Mouse (Mus musculus): ENCODE measurements around the gene Gnat1.

Gene Gnat1

DNA sequence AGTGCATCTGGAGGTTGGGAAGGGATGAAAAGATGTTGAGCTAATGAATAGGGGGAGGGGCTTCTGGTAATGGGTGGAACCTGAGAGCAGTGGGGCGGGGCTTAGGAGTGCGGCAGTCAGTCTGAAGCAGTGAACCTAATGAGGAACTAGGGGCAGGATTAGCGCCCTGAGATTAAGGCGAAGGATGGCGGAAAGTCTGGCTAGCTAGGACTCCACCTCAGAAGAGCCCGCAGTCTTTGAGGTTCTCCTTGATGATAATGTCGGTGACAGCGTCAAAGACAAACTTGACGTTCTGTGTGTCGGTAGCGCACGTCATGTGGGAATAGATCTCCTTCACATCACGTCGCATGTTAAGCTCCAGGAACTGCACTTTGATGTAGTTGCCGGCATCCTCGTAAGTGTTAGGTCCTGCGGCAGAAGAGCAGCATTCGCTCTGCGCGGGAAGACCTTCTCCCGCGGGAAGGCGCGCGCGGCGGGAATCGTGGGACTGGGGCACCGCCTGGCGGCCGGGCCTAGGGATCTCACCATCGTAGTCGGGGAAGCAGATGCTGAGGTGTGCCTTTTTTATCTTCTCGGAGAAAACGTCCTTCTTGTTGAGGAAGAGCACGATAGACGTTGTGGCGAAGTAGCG is 3.7 kb downstream of the Gnat1 start:
- DNase-seq (ENCODE audit: low spot score in 2 of 2), result peak; percentile 30 to 56

DNA sequence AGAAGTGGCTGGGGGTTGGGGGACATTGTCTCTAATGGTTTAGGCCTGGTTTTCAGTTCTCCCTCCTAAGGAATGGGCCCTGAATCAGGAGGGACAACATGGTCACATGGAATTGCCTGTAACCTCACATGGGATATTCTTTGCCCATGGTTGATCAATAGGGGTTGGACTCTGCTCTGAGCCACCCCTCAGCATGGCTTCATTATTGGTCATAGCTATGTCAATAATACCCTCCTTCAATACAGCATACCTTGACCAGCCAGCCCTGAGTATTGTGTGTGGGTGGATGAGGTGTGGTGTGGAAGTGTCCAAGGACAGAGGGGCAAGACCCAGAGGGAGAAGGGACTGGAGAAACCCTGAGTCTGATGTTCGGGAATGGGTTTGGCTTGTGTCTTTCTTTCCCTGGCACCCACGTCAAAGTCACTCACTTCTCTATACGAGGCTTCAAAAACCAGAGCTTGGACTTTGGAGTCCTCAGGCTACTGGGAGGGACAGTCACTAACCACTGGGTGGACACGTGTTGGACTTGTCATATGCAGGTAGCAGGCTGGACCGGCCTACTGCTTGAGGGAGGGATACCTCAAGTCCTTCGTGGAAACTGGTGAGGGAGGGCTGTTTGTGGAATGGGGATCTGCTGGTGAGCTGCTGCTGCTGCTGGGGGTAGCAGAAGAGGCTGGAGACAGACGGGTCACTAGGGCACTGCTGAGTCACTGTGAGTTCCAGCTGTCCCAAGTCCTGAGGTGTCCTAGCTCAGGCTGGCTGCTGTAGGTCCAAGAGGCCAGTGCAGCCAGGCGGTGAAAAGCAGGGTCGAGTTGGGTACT is 4.7 kb downstream of the Gnat1 start:
- no peak for DNase-seq (ENCODE audit: low spot score in 2 of 2)

DNA sequence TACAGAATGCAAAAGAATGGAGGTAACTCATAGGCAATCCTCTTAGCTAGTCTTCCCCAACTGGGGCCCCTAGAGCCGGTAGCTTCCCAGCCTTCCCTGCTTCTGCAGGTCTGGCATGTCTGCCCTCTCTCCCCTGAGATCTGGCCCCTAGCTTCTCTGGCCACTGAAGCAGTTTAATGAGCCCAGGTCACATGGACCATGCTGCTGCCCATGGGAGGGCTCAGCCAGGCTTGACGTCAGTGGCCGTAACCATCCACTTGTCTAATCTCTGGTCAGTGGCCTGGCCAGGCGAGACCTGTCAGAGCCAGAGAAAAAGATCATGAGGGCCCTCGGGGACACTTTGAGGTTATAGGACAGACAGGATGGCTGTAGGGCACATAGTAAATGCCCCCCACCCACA is 9.3 kb downstream of the Gnat1 start:
- no peak for DNase-seq (ENCODE audit: low spot score in 2 of 2)

DNA sequence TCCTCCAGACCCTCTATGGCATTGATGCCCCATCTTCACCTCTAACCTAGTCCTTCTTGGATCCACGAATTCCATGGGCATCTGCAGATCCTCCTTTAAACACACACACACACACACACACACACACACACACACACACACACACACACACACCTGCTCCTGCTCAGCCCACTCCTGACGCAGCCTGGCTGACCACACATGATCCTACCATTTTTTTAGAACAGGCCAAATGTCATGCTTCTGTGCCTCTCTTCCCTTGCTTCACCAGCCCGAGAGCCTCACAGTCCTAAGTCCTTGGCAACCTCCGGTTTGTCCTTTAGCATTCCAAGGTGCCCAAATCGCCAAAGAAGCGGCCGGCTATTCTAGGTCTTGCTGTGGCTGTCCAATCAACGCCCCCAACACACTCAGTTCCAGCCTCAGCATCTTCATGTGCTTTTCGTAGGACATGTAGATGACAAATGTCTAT is 10.0 kb downstream of the Gnat1 start, which contains the start of gene Slc38a3:
Slc38a3 (minus strand) TSS at position 51 of the 466 bp plus-strand sequence.
- DNase-seq (ENCODE audit: low spot score in 2 of 2), result no peak

DNA sequence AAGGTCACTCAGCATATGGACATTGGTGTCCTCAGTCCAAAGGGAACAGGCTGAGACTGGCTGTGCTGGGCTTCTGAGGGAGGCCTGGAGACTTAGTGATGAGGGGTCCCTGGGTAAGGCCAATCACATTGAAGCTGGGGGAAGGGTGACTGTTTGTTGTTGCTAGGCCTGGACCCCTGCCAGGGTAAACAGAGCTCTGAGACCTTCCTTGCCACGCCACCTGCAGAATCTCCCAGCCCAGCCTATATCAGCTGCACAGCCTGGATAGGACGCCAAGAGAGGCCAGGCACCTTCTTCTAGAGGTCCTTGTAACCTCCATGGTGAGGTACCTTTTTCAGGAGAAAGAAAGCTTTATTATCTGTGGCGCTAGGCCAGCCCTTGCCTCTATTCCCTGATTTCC is 10.6 kb downstream of the Gnat1 start:
- DNase-seq (ENCODE audit: low spot score in 2 of 2), result no peak

DNA sequence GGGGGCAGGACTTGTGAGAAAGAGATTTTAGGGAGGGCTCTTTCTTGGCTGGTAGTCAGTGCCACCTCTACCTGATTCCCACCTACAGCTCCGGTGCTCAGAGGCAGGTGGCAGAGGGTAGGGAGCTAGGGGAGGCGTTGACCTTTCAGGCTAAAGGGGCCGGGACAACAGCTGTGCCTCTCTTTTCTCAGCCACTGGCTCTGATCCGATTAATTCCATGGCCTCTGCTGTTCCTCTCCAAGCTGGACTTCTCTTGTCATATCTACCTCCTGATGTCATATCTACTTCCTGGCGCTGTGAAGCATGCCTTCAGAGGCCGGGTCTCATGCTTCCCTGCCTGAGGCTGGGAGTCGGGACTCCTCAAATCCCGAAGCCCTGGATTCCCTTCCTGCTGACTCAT is 11.5 kb downstream of the Gnat1 start:
- DNase-seq (ENCODE audit: low spot score in 2 of 2), result no peak

DNA sequence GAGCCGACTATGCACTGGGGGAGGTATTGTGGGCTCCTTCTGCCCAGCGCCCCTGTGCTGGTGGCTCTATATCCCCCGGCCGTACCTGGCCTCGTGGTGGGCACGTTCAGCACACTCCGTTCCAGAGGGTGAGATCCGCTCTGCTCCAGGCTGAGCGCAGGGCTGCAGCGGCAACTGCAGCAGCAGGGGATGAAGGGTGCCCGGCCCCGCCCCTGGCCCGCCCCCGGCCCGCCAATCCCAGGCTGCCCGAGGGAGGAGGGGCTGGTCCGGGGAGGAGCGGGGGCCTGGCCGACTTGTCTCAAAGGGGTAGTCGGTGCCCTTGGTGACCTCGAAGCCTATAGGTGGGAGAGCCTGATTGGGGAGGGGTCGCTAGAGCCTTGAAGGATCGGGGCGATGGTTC is 12.3 kb downstream of the Gnat1 start:
- no peak for DNase-seq (ENCODE audit: low spot score in 2 of 2)

DNA sequence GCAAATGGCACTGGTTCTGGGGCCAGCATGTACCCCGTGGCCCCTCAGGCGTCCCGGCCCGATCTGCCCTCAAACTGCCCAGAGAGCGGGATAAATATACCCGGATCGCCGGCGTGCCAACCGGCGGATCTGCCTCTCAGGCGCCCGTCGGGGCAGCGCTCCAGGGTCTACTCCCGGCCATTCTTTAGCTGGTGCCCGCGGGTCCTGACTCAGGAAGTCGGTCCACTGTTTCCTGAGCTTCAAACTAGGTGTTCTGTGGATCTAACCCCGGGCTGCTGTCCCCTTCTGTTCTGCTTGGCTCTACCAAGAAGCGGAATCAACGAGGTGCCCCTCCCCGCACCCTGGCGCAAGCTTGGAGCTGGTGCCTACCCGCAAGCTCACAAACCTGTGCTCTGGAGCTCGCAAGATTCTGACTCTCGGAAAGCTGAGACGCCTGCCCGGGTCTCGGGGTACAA is 12.7 kb downstream of the Gnat1 start:
- DNase-seq (ENCODE audit: low spot score in 2 of 2), result no peak

DNA sequence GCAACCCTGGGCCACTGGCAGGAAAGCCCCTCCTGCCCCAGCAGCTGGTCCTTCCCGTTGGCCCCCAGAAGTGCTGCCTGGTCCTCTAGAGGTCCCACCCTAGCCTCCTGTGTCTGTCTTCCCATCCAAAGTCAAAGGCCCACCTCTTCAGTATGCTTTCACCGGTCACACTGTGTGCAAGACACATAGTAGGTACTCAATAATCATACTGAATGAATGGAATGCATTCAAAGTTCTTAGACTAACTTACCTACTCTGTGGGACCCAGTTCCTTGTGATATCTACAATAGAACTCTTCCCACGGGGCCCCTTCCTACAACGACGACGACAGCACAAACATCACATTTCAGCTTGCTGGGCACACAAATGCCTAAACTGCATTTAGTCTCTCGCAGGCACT is 14.2 kb downstream of the Gnat1 start:
- DNase-seq (ENCODE audit: low spot score in 2 of 2), result no peak

DNA sequence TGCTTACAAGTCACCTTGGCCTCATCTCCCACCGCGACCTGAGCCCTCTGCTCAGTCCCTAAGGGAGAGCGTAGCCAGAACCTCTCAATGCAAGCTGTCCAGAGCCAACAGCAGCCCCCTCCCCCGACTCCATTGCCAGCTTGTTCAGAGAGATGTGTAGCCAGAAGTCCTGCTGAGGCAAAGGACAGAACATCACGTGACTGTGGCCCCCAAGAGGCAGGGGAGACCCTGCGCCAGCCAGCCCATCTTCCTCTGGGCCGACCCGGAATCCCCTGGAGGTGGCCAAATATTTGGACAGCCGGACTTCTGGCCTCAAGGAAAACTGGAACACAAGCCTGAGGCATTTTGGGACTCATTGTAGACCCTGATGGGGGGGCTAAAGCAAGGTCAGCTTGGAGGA is 16.0 kb downstream of the Gnat1 start:
- no peak for DNase-seq (ENCODE audit: low spot score in 2 of 2)

DNA sequence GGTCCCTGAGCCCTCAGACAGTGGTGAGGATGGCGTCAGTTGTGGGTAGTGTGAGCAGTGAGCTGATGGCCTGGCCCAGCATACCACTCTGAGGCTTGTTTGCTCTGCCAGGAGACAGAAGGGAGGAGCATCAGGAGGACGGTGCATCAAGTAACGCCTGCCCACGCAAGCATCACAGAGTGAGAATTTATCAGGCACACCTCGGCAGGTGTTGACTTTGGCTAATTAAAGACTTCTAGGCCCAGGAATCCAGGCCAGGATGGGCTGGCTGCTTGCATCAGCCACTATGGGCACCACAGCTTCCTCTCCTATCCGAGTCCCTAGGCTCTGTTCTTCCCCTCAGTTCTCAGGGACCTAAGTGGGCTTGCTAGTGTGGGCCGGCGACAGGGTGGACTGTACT is 17.2 kb downstream of the Gnat1 start:
- no peak for DNase-seq (ENCODE audit: low spot score in 2 of 2)

DNA sequence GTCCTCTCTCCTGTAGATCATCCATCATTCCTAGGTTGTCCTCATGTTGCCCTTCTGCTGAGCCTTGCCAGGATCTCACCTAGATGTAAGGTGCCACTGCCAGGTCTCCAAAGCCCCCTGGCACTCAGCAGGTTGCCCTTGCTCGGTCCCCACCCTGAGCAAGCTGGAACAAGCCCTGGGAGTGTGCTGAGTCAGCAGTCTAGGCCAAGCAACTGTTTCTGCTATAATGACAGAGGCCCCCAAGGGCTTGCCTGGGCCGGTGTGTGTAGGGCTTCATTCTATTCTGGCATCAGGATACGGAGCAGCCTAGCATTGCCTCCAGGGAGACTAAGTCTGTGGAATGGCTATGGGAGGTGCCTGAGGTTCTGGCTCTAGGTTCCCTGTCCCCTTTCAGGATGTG is 18.7 kb downstream of the Gnat1 start:
- DNase-seq (ENCODE audit: low spot score in 2 of 2), result no peak

DNA sequence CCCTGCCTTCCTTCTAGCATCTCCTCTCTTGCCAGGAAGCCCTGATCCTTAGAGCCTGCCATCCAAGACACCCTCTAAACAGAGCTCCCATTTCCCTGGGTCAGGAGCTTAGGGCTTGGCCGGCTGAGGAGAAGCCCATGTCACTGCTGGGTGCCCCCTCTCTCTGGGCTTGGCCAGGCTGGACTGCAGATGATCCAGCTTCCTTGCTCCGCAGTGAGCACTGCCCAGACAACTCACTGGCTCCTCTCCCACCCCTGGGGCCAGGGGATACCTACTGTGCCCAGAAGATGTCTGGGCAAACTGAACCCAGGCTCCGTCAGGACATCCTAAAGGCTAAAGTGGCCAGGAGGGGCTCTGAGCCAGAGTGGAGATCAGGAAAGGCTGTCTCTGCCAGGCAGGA is 19.6 kb downstream of the Gnat1 start:
- DNase-seq (ENCODE audit: low spot score in 2 of 2), result no peak

DNA sequence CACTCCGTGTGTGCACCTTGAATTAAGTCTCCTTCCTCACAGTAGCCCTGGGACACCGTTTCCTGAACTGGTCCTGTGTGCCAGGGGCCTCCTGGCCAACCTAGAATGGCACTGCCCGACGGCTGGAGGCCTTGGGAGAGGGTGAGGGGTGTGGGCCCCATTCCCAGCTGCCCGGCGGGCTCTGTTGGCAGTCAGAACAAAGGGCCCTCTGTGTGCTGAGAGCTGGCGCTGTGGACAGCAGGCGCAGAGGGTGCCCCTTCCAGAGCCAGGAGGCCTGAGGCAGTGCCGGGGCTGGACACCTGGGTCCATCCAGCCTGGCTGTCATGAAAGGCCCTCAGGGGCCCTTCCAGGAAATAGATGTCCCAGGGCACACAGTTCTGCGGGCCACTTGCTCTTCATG is 20.0 kb downstream of the Gnat1 start:
- no peak for DNase-seq (ENCODE audit: low spot score in 2 of 2)

DNA sequence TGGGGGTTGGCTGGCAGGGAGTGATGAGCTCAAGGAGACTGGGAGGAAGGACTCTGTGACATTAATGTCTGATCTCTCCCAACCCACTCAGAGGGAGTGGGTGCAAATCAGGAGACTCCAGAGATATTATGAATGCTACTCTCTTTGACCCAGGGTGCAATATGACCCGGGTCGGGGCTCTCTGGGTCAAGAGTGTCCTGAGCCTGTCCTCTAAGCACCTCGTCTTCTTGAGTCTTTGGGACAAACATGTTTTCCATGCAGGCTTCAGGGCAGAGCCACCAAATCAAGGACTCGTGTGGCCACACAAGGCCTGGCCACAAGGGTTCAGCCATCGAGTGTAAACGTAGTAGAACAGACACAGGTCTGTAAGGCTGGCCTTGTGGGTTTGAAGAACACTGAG is 21.4 kb downstream of the Gnat1 start:
- DNase-seq (ENCODE audit: low spot score in 2 of 2), result no peak

DNA sequence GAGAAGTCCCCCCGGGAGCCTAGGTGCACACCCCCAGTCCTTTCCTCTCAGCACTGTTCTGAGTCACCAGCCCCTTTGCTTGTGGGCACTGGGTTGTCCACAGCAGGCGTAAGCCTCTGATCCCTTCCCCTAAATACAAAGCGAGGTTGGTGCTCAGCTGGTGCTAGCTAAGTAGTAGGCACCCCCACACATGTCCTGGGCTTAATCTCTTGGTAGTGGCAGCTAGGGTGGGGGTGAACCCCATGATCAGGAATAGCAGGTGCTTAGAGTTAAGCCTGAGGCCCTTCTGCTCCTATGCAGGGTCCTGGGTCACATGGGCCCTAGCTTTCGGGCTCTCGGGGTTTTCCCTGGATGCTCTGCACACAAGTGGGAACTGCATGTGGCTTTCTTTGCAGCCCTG is 22.4 kb downstream of the Gnat1 start:
- no peak for DNase-seq (ENCODE audit: low spot score in 2 of 2)

DNA sequence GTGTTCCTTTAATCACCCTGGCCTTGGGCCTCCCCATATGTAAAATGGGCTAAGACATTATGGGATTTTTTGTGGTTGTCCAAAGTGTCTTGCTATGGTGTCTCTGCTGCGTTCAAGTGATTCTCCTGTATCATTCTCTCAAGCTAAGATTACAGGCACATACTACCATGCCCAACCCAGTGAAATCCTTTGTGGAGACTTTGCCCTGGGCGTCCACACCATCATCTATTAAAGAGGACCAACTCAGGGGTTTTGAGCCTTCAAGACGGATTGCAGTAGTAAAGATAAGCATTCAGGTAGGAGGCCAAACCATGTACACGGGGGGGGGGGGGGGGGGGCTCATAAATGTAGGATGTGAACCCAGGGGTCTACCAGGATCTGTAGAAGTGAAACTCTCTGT is 24.9 kb downstream of the Gnat1 start:
- no peak for DNase-seq (ENCODE audit: low spot score in 2 of 2)

DNA sequence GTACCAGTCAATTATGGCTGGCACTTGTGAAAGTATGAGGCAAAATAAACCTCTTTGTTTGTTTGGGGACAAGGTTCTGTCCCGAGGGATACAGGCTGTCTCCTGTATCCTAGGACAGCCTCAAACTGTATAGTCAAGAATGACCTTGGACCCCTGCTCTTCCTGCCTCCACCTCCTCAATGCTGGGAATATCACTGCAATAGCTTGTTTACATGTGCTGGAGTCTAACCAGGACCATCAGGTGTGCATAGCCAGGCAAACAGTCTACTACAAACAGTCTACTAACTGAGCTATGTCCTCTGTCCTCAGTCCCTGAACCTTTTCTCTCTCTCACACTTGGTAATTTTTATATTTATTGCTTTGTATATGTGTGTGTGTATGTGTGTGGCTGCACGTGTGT is 26.0 kb downstream of the Gnat1 start:
- no peak for DNase-seq (ENCODE audit: low spot score in 2 of 2)

DNA sequence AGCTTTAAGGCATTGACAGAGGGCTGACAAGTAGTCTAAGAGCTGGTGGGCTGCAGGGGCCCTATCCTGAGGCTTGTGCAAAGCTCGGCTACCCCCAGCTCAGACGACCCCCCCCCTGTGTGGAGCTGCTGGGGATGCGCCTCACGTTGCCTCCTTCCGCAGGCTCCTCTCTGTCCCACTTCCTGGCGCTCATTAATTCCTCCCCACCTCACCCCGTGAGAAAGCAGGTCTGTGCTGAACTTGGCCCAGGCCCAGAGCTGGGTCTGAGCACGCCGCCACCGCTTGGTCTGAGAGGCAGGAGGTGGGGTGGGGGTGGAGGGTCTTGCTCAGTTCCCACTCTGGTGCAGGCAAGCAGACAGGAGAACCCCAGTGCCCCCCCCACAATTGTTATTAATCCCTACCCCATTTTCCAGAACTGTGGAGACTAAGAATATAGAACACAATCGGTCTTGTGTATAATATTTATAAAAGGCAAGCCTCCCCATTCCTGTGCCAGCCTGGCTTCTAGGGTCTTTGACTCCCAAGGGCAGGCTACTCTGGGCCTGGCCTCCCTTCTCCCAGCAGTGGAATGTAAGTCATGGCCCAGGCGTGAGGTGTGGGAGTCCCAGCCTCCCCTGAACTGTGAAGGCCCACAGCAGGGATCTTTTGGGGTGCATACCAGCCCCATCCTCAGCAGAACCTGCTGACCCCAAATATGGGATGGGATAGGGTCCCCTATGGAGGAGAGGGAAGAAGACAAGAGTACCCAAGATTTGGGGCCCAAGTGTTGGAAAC is 28.6 kb downstream of the Gnat1 start:
- DNase-seq (ENCODE audit: low spot score in 2 of 2), result no peak

DNA sequence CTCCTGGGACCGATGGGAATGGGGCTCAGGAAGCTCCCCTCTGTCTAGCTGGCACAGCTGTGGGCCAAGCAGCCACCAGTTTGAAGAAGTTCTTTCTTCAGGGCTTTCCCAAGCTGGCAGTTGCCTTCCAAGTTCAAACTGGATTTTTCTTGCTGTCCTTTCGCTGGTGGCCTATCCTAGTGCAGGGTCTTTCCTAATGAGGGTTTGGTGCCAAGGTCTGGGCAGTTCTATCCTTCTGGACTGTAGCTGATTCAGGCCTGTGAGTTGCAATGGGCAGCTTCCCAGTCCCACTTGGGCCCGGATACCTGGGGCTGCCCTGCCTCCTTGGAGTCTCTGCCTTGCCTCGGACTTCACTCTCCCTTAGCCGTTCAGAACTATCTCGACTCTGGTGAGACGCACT is 29.3 kb downstream of the Gnat1 start:
- no peak for DNase-seq (ENCODE audit: low spot score in 2 of 2)

DNA sequence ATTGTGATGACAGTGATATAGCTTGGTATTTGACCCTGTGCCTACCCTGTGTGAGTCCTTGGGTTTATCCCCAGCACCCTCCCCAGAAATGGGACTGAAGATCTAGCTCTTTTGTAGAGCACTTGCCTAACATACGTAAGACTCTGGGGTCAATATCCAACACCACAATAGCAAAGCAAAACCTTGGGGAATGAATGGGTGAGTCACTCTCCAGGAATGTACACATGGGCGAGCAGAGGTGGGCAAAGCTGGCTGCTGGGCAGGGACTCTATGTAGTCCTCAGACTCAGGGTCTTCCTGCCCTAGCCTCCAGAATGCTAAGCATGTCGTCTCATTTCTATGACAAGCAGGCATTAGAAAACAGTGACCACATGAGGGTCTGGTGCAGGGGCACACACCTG is 30.7 kb downstream of the Gnat1 start:
- DNase-seq (ENCODE audit: low spot score in 2 of 2), result no peak

DNA sequence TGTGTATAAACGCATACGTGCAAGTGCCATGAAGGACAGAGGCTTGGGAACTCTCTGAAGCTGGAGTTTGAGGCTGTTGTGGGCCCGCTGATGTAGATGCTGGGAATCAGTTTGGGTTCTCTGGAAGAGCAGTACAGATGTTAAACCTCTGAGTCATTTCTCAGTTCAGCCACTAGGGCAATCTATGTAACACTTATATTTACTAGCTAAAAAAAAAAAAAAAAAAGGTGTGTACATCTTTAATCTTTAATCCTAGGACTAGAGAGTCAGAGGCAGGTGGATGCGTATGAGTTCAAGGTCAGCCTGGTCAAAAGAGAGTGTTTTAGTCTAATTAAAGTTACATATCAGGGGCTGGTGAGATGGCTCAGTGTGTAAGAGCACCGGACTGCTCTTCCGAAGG is 32.5 kb downstream of the Gnat1 start:
- no peak for DNase-seq (ENCODE audit: low spot score in 2 of 2)

DNA sequence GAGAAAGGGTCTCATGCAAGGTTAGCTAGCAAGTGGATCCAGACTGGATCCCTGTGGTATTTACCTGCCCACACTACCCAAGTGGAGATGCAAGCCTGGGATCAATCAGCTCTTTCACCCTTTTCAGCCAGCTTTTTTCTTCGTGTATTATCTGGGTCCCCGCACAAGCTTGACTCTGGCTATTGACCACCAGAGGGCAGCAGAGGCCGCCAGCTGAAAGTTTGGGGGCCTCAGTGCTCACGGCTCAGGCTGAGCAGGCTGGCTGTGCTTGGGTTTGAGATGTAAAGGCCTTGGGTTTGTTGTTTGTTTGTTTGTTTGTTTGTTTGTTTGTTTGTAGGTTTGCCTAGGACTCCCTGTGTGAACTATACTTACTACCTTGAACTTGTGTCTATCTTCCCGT is 33.9 kb downstream of the Gnat1 start:
- DNase-seq (ENCODE audit: low spot score in 2 of 2), result peak; percentile 67 to 86

All from spleen, postnatal 10 days (tissue).